Mouse (Mus musculus): ENCODE data around the gene Exoc2.

The Exoc2 gene

DNA sequence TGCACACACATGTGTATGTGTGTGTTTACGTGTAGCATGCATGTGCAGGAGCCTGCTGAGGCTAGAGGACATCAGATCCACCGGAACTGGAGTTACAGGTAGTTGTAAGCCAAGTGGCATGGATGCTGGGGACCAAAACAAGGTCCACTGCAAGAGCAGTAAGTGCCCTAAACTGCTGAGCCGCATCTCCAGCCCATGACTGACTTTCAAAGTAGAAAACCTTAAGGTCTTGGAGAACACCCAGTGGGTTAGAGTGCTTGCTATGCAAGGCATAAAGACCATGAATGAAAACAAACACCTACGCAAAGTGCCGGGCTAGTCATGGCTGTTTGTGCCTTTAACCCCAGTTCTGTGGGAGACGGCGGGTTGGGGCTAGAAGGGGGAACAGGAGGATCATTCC, 147.4 kb downstream of the Exoc2 start:
- no peak for DNase-seq (ENCODE audit: low read depth, low spot score)

DNA sequence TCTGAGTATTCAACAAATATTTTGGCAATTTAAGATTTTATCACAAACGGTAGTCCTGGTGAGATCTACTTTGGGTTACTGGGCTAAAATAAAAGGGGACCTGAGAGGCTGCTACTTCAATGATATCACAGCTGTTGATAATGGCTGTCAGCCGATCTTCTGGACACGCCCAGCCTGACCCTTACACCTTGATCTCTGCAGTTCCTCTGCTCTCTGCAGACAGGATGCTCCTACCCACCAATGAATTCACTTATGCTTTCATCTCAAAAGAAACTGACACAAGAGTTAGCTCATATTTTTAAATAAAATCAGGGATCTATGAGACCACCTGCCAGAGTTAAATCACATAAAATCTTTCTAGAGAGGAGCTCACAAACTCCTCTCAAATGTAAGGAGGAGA, 149.0 kb downstream of the Exoc2 start:
- peak; percentile 42 for DNase-seq (ENCODE audit: low read depth, low spot score)

DNA sequence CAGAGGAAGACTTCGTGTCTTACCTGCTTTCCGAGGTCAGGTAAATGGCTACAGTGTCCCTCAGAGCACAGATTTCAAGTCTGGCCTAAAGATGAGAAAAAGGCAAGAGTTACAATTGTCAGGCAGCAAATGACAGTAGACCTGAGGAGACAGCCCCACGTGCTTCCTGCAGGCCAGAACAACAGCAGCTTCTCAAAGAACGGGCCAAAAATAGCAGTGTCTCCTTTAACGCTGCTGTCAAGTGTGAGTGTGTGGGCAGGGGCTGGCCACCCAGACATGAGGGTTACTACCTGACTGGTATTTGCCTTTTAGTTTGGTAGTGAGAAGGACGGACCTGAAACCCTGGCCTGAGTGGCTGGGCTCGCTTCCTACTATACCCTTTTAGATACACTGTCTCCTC, 153.3 kb downstream of the Exoc2 start:
- peak; percentile 39 for DNase-seq (ENCODE audit: low read depth, low spot score)

DNA sequence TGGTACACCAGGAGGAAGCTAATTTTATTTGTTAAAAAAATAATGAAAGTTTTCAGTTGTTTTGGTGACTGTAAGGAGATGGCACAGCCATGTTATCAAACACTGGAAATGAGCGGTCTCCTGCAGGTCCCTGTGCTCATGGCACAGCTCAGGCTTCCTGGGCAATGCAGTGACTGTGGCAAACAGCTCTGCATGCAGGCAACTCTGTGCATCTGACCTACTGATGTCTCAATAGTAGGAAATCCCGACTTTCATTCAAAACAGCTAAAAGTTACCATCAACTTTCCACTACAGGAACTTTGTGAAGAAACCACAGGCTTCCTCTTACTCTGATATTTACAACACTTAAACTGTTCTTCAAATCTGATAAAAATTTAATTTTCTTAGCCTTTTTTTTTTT, 154.0 kb downstream of the Exoc2 start:
- peak; percentile 49 for DNase-seq (ENCODE audit: low read depth, low spot score)

DNA sequence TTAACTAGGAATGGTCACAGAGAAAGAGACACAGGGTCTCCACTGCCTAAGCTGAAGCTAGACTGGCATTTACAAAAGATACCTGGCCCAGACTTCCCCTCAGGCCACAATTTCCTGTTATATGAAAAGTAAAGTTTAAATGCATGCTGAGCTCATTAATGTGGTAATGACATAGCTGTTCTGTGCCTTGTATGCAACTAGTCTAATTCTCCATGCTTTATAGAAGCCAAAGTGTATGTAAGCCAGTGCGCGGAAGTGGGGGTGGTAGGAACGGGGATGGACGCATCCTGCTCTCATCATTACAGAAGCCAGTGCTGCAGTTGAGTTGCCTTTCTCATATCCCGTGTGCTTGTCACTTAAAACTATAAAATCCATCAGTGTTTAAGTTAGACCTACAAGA, 156.5 kb downstream of the Exoc2 start:
- DNase-seq (ENCODE audit: low read depth, low spot score), result peak; percentile 67

DNA sequence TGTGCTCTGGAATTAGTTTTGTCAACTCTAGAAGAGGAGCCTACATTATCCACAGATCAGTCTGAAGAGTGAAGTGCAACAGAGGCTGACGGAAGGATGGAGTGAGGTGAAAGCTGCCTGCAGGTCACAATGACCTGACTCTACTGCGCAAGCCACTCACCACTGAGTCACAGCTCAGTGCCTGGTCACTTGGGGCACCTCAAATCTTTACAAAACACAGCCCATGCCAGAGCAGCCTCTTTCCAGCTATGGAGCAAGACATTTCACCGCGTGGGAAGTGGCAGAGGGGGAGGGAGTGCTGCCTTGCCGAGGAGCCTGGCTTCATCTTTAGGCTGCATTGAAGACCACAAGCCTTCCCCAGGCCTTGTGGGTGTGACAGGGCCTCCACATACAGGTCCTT, 159.6 kb downstream of the Exoc2 start:
- no peak for DNase-seq (ENCODE audit: low read depth, low spot score)

DNA sequence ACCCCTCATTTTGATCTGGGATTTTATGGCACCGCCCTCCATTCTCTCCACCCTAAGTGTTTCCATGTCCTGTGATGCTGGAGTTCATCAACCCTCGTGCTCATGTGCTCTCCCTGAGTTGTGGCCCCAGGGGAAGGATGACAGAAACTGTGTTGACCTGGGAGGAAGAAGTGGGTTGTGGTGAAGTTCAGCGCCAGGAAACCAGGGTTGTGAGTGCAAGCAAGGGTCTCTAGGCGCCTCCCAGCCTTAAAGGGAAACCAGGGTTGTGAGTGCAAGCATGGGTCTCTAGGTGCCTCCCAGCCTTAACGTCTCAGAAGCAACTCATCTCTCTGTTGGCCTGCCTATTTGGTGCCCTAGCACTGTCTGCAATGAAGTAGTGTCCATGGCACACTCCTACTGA, 160.4 kb downstream of the Exoc2 start:
- peak; percentile 38 for DNase-seq (ENCODE audit: low read depth, low spot score)

DNA sequence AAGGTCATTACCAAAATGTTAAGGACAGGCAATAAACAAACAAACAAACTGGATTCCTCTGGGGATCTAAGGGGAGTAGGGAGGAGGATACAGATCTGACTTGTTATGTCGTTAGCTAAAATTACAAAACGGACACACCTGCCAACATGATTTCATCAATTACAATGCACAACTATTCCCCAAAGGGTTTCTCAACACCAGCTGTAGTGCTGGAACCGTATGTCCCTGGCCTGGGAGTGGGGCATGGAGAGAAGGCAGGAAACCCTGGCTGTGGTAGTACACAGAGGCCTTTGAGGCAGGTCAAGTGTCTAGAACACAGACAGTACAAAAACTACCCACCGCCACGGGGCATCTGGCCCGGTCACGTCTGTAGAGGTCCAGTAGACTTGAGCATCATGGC, 164.7 kb downstream of the Exoc2 start:
- DNase-seq (ENCODE audit: low read depth, low spot score), result no peak

DNA sequence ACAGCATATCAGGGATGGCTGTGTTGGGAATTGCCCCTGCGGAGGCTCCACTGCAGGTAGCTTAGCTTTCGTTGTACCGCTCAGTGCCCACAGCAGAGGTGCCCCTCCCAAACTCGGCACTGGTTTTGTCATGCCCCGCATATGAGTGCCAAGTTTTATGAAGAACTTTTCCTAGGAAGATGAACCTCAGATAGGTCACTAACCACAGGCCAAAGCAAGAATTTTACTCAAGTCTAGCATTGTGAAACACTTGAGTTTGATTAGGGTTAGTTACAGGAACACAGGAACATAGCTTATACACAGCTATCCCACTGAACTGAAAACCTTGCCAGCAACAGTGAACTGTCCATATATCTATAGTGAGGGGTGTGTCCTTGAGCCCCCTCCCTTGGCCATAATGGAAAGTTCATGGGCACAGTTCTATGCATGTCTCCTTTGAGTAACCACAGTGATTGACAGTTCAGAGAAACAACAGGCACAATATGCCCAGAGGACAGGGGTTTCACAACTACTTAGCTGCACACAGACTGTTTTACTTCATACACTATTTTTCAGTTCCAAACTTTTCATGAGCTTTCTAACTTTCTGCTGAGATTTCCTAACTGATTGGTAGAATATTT, 171.4 kb downstream of the Exoc2 start:
- no peak for DNase-seq (ENCODE audit: low read depth, low spot score)

DNA sequence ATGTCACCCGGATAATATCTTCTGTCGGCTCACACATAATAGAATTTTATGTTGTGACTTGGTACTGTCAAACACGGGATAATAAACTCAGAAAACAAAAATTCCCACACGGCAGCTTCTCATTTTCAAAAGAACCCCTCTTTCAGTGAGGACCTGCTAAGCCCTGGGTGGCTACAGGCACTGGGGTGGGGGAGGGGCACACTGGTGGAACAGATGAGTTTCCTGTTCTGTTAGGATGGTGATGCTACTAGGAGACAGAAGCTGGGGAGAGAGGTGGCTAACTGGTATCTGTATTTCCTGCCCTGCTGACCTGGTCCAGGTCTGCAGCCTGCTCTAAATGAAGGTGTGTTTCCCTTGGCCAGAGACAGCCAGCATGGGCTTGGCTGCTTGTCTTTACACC, 172.0 kb downstream of the Exoc2 start:
- peak; percentile 33 for DNase-seq (ENCODE audit: low read depth, low spot score)

DNA sequence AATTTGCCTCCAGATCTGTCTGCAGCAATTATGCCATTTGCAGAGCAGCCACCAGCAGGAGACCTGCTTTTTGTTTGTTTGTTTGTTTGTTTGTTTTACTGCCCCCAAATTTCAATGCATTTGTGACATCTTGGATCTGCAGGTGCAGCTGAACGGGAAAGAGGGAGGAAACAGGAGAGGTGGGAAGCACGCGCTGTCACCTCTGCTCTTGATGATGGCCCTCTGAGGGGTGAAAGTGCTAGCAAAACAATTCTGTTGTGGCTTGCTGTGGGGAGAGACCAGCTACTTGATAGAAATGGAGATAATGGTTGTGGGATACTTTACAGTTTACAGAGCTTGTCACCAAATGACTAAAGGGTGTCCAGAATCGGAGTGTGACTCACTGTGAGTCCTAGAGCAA, 177.9 kb downstream of the Exoc2 start:
- DNase-seq (ENCODE audit: low read depth, low spot score), result no peak

DNA sequence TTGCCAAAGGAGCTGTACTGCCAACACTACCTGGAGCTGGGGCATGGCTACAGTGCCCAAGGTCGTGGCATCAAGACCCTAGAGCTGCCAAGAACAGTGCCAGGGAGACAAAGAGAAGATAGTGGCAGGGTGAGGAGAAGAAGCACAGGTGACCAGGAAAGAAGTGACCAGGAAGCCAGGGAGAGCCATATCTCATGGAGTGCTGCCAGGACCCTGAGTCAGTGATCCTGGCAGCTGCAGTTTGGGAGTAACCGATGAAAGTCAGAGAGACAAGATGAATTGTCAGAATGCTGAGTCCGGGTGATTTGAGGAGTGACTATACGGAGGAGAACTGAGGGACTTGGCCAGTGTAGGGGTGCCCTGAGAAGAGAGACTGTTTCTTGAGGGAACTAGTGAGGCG, 180.3 kb downstream of the Exoc2 start:
- DNase-seq (ENCODE audit: low read depth, low spot score), result no peak

DNA sequence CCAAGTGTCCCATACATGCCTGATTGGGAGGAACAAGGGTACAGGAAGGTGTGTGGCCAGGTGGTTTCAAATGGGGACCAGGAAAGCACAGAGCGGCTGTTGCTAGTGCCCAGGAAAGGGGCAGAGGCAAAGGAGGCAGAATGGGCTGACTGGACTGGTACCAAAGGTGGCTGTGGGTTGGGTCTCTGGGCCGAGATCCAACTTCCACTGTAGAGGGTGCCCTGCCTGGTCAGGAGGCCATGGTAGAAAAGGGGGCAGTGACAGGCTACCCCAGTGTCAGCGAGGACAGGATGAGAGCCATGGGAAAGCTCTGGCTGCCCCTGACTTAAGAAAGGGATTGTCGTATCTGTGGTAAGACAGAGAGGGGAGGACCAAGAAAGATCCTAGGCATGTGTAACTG, 180.7 kb downstream of the Exoc2 start:
- no peak for DNase-seq (ENCODE audit: low read depth, low spot score)

DNA sequence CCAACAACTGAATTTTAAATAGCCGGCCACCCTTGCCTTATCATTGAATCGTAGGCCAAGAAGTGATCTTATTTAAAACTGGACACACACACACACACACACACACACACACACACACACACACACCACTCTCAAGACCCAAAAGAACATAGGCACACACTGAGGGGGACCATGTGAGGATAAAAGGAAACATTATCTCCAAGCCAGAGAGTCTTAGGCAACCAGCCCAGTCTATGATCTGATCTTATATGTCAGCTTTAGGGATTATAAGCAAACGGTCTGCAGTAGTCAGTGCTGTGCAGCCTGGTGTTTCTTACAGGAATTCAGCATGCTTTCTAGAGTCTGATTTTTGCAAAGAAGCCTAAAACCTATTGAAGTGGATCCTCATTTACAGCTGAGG, 181.2 kb downstream of the Exoc2 start:
- no peak for DNase-seq (ENCODE audit: low read depth, low spot score)

DNA sequence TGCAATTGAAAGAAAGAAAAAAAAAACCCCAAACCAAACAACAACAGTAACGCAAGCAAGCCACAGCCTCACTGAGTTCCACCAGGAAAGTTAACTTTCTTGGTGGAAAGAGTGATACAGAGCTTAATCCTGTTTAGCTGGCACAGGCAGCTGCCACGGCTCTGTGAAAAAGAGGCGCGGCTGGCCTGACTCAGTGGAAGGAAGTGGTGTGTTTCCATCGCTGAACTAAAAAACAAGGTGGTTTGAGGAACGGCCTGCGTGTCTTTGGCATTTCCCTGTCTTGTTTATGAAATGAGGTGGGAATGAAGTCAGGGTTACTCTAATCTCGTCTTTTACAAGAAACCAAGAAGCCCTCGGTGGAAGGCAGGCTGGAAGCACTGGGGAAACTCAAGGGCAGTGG, 181.6 kb downstream of the Exoc2 start:
- DNase-seq (ENCODE audit: low read depth, low spot score), result peak; percentile 81

DNA sequence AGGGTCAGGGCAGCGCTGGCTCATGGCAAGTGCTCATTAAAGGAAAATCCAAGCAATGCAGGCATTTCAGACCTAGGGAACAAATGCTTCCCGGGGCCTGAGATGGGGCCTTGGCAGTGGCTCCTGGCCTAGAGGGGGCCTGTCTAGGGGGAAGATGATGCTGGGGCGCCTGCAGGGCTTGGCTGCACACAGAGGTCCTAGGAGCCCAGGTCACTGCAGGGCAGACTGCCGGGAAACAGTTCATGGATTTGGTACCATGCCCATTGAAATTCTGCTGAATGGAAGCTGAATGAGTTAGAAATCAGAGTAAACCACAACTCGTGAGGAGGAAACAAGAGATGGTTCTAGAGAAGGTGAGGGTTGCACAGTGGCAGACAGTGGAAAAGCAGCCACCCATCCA, 183.9 kb downstream of the Exoc2 start:
- DNase-seq (ENCODE audit: low read depth, low spot score), result no peak

DNA sequence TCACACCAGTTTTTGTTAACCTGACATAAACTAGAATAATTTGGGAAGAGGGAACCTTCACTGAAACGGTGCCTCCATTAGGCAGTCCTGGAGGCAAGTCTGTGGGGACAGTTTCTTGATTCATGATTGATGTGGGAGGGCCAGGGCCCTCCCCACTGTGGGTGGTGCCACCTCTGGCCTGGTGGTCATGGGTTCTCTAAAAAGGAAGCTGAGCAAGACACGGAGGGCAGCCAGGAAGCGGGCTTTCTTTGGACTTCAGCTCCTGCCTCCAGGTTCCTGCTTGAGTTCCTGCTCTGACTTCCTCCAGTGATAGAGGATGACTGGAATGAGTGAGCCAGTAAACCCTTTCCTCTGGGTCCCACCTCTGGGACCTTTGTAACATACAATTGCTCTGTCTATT, 185.5 kb downstream of the Exoc2 start:
- DNase-seq (ENCODE audit: low read depth, low spot score), result no peak

DNA sequence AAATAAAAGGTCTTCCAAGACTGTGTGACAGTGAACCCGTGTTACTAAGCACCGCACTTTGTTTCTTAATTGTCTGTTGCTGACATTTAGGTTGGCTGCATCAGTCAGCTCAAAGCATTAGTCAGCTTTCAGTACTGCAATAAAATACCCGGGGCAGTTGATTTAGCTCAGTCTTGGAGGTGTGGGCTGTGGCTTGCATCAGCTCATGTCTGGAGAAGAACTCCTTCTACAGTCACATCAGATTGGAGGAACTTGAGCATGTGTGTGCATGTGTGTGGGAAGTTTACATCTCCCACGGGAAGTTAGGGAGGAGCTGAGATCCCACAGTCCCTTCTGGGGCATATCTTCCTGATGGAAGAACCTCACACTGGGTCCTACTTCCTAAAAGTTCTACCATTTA, 185.9 kb downstream of the Exoc2 start:
- DNase-seq (ENCODE audit: low read depth, low spot score), result no peak

DNA sequence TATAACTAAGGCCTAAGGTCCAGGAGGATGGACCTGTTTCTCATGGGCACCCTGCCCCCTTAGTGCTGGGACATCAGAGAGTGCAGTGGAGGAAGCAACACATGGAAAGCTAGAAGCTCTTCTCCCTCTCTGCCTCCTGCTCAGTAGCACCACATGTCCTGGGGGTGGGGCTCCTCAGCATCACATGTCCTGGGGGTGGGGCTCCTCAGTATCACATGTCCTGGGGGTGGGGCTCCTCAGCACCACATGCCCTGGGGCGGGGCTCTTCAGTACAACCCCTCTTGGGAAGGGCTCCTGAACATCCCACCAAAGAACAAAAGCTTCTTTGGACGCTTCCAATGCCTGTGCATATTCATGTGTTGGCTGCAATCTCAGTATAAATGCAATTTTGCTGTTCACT, 186.3 kb downstream of the Exoc2 start:
- peak; percentile 32 for DNase-seq (ENCODE audit: low read depth, low spot score)

DNA sequence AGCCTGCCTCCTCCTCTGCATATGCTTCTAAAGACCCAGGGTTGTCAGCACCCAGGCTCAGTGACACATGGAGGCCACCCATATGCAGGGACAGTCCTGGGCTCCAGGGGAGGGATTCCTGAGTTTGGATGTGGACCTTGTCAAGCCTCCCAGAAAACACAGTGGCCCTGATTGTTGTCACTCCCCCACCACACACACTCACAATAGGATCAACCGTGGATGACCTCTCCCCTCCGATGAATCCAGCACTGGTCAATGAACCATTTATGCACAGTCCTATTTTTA, 186.9 kb downstream of the Exoc2 start:
- DNase-seq (ENCODE audit: low read depth, low spot score), result no peak

DNA sequence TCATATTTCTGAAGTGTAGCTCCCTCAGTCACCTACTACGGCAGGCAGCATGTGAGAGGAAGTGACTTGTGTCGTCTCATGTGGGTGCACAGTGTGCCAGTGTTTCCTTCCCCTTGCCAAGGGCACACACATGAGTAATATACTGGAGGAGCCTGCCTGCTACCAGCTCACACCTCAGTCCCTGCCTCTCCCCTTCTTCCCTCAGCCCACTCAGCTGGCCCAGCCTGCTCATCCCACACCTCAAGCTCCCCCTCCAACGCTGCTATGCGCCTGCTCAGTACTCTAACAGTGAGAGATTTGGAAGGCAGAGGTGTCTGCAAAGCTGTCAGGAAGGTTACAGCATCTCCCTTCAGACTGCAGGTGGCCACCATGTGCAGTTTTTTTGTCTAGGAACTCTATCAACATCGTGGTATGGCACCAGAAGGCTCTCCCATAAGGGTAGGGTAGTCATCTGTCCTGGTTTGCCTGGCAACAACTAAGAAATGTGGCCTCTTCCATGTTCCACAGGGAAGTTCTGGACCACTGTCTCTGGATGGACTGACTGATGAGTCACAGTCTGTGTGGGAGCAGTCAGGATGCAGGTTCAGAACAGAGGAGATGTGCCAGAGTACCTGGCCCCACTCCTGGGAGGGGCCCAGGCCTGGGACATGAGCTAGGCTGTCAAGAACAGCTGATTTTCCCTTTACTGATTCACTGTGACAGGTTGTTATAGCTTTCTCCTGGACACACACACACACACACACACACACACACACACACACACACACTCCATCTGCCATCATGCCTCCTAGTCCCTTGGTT, 187.5 kb downstream of the Exoc2 start:
- peak; percentile 84 for DNase-seq (ENCODE audit: low read depth, low spot score)

DNA sequence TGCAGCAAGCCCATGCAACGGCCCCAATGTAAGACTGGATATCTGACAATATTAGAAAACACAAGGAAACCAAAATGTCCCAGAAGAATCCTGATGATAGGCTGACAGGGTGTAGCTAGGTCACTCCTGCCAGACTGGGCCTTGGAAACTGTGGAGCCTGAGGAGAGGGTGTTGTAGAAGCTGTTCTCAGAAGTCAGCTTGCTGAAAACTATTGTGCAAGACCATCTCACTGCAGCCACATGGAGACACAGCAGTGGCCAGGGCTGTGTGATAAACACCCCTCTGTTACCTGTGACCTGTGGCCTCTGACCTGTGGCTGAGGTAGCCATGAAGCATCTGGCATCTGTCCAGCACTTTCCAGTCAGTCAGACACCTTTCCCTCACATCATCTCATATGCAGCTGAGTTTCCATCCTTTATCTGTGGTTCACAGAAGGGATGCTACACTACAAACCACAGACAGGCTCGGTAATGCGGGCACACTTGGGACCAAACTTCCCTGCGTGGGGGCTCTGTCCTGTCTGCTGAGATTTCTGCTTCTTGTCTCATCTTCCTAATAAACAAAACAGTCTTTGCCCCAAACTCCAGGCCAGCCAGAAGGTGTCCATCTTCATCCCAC, 188.4 kb downstream of the Exoc2 start:
- DNase-seq (ENCODE audit: low read depth, low spot score), result peak; percentile 48

DNA sequence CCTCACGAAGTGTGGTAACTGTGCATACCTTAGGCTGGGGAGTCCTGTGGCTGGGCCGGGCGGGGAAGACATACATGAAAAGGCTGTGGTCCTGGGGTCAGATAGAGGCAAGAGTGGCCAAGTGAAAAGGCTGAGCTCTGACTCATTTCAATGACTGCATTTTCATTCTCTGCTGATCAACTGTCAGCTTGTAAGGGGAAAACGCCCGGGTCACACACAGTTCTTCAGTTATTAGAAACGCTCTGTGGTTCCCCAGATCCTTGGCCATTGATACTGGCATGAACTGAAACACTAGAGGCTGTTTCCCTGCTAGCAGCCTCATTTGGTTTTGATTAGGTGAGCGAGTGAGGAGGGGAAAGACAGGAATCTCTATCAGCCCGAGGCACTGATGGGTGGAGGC, 191.5 kb downstream of the Exoc2 start:
- no peak for DNase-seq (ENCODE audit: low read depth, low spot score)

Data from CD4-positive, CD25-positive, alpha-beta regulatory T cell, adult 2 months (primary cell).